Mouse (Mus musculus): ENCODE measurements around the gene Gm4881.

Gm4881 gene

DNA sequence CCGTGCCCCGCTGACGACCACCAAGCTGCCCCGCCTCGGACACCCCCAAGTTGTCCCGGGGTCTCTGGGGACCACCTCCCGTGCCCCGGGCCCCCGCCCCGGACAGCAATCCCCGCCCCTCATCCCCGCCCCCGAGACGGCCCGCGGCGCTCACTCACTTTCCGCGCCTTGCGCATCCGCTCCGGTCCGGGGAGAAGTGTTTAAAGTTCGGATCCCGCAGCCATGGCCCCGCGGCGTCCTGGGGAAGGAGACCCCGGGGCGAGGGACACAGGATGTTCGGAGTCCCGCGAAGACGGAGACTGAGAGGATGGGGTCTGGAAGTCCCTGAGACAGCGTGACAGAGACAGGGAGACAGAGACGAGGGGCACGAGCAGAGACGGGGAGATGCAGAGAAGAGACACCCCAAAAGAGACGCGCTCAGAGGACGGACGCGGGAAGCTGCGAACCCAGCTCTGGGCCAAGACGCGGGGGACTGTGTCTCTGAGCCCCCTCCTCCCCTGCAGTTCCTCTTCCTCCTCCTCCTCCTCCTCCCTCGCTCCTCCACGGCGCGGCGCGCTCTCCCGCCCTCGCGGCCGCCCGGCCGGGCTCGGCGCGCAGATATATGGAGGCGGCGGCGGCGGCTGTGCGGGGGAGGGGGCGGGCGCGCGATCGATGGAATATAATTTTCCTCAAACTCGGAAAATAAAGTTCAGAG is at the start of gene Gm4881:
Gene Gm4881, minus strand, starts transcription at position 238 of the 694 bp plus-strand sequence.
- DNase-seq: no peak

DNA sequence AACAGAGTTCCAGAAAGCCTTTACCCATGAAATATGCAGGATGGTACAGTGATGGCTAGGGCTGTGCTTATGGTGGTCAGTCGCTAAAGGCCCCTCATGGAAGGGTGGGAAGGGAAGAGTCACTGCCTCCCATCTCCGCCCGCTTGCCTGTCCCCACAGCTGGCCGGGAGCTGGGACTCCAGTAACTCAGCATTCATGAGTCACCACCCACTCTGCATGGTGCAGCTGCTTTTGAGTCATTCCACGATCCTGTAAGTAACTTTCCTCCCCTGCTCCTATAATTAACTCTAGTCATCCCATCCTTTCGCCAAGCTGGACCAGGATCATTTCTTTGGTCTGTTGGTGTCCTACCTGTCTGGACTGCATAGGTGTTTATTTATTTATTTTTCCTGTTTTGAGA is 48.8 kb upstream of the Gm4881 start:
- no peak for DNase-seq

DNA sequence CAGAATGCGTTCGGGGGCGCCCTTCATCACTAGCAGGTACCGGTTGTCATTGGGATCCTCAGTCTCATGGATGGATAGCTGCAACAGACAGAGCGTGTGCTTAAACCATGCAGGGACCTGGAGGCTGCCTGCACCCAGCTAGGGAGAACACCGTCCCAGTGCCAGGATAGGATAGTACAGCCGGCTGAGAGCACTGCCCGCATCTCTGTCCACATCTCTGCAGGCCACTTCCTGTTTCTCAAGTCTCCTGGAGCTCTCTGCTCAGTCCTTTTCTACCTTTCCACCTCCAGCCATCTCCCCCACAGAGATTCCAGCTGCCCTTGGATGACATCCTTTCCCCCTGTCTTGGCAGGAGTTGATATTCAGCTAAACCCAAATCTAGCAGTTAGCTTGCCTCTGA is 46.2 kb upstream of the Gm4881 start:
- no peak for DNase-seq

DNA sequence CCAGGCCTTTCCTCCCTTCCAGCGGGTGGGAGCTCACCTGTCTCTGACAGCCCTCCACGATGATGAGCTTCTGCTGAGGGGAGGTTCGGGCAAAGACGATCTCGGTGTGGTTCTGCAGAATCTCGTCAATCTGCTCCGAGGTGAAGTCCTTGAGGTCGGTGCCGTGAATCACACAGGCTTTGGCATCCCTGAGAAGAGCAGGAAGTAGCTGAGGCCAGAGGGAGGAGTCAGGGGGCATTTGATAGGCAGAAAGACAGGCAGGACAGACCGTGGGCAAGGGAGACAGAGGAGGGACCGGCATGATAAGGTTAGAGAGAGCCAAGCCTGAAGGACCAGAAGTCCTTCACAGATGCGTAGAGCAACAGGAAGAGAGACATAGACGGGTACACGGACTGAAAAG is 43.6 kb upstream of the Gm4881 start:
- no peak for DNase-seq

DNA sequence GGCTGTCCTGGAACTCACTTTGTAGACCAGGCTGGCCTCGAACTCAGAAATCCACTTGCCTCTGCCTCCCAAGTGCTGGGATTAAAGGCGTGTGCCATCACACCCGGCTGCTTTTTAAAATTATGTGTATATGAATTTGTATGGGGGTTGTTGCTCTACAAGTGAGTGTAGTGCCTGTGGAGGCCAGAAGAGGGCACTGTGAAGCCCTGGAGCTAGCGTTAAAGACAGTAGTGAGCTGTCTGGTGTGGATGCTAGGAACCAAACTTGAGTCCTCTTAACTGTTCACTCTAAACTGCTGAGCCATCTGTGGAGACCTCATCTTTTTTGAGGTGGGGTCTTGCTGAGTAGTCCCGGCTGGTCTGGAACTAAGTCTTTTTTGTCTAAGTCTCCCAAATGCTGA is 41.5 kb upstream of the Gm4881 start:
- no peak for DNase-seq

DNA sequence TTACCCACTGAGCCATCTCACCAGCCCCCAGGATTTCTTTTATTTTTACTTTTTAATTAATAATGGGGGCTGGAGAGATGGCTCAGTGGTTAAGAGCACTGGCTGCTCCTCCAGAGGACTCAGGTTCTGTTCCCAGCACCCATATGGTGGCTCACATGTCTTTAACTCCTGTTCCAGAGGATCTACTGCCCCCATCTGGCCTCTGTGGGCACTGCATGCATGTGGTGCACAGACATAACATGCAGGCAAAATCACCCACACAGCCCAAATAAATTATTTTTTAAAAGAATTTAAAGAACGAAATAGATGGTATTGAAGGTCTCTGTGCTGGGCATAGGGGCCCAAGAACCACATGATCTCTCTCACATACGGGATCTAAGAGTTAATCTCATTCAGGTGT is 40.0 kb upstream of the Gm4881 start:
- DNase-seq: no peak

DNA sequence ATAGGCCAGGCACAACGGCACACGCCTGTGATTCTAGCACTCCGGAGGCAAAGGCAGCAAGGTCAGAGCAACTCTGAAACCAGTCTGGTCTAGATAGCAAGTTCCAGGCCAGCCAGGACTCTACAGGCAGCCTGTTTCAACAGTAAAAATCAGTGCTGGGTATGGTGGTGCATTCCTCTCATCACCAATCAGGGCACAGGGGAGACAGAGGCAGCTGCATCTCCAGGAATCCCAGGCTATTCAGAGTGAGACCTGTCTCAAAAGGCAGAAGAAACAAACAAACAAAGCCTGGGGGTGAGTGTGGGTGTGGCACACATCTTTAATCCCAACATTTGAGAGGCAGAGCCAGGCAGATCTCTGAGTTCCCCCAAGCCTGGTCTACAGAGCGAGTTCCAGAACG is 39.1 kb upstream of the Gm4881 start:
- no peak for DNase-seq

DNA sequence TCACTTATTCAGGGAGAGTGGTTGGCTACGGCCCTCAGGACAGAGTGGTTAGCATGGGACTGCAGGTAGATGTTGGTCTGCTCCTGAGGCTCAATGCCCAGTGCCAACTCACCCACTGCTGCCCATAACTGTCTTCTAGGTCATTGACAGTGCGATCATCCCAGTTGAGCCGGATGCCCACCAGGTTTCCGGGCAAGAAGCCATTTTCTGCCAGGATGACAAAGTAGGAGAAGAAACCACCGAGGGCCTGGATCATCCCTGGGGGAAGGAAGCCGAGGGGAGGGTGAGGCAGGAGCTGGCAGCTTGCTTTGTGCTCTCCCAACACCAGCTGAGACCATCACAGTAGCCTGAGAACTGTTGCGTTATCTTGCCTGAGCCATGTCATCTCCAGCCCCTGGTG is 36.1 kb upstream of the Gm4881 start:
- no peak for DNase-seq

DNA sequence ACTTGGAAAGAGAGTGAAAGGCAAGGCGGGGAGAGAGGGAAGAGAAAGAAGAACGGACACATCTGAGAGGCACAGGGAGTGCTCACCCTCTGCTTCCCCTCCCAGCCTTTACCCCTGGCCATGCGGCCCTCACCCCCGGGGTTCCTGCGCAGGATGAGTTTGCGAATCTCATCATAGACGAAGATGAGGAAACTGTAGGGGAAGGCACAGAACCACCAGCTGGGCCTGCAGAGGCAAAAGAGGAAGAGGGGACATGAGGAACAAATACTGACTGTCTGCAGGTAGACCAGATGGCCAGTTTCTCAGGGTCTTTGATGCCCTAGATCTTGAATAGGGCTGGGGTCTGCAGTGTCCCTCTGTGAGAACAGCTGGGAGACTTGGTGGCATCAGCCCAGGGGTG is 34.5 kb upstream of the Gm4881 start:
- DNase-seq: no peak

DNA sequence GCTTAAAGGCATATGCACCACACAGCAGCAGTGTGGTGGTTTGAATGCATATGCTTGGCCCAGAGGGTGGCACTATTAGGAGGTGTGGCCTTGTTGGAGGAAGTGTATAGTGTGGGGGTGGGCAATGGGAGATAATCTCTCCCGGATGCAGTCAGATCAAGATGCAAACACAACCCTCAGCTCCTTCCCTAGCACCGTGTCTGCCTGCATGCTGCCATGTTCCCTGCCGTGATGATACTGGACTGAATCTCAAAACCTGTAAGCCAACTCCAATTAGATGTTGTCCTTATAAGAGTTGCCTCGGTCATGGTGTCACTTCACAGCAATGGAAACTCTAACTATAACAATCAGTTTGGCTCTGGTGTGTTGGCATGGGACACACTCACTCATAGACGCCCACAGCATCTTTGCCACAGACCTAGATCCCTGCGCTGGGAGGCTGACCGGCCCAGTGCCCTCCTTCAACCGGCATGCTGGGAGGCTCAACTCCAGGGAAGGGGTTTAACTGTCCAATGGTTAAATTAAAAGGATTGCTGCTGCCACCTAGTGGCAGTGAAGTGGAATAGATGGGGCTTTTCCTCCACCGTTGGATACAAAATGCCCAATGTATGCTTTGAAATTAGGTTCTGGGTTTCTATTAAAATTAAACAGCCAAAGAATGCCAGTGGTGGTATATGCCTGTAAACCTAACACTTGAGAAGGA is 30.8 kb upstream of the Gm4881 start:
- DNase-seq: peak; percentile 36

DNA sequence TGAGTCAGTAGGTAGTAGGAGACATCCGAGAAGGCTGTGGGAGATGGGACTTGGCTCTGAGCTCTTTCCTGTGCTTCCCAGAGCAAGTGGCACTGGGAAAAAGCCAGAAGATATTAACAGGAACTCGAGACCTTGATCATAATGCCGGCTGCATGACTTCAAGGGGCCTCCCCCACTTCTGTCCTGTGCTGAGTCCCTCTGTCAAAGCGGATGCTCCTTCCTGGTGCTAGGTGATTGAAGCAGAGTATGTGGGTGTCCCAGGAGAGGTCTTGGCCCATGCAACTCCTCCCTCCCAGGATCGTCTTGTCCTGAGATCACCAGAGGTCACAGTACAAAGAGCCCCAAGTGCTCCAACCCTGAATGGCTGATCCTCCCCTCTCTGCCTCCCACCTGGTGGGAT is 29.6 kb upstream of the Gm4881 start:
- DNase-seq: no peak

DNA sequence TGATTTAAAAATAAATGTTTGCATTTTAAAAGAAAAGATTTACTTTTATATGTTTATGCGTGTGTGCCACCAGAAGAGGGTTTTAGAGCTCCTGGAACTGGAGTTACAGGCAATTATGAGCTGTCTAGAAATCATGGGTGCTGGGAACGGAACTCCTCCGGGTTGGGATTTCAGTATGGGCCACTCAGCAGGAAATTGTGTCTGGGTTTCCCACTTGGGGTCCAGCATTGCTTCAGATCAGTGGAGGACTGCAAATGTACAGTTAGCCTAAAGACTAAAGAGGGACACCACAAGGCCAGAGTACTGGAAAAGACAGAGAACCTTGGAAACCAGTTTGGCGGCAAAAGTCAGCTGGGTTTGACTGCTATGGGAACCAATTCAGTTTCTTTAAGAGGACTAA is 28.9 kb upstream of the Gm4881 start:
- DNase-seq: no peak

DNA sequence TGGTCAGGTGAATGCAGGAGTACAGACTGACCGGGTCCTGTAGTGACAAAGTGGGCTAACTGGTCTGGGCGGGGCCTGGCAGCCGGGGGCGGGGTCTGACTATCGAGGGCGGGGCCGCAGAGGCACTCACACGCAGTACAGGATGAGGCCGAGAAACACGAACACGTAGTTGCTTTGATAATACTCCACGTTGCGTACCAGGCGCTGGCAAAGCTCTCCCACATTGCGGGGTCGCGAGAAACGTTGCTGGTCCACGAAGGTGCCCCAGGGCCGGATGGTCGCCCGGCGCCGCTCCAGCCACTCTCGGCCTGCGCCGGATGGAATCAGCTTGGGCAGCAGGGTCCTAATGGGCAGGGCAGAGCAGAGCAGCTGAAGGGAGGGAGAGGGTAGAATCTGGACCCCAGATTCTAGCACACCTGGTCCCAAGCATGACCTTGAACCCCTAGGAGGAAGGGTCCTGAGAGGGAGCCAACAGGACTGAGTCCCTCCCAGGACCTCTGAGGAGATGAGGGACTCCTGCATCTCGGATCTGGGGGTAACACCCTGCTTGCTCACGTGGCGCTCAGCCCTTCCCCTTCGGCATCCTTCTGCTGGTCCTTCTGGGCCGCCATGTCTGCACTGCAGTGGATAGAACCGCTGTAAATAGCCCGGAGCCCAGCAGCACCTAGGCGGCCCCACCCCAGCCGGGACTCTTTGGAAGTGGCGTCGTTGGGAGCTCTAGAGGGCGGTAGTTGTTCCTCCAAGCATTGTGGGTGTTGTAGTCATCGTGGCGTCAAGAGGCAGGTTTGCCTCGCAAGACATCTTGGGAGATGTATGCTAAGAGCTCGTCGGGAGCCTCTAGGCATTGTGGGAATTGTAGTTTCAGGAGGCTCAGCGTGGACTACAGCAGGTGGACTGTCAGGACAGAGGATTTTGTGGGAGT is 27.9 kb upstream of the Gm4881 start, which contains the start of gene Rabac1:
Gene Rabac1, minus strand, starts transcription at position 783 of the 922 bp plus-strand sequence.
- peak; percentile 91 for DNase-seq

DNA sequence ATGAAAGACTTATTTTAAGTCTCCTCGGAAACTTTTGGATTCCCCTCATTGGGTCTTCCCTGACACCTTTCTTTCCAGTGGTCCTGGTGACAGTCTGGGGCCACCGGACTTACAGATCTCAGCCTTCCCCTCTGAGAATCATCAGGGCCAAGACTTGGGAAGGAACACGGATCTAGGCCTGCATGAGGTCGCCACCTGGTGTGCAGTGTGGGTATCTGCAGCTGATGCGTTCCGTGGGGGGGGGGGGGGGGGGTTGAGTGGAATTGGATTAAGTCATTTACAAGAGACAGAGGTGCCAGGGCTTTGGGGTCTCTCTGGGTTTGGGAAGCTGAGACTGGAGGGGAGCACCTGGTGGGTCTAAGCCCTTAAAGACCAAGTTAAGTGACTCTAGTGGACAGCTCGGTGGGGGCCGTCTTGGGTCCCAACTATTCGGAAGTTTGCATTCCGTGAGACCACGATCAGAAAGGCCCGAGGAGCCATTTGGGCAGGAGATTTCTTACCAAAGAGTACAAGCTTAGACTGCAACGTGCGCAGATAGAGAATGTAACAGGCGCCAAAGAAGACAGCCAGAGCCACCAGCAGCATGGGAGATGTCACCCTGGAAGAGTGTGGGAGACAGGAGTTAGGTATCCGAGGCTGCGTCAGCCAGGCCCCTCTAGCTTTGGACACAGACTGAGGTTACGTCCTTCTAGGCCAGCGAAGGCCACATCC is 27.1 kb upstream of the Gm4881 start:
- peak; percentile 46 for DNase-seq

DNA sequence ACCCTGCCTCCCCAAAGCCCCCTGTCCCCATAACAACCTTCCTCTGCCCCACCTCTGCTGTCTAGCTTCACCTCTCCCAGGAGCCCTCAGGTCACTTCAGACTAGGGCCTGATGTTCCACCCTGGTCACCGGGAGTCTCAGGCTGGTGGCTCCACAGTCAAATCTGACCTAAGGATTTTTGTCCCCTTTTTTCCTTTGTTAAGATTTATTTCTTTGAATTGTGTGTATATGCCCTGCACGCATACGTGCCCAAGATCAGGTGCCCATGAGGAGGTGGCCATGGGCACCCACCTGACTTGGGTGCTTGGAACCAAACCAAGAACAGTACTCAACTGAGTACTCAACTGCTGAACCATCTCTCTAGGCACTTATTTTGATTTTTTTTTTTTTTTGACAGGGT is 26.0 kb upstream of the Gm4881 start:
- DNase-seq: no peak

DNA sequence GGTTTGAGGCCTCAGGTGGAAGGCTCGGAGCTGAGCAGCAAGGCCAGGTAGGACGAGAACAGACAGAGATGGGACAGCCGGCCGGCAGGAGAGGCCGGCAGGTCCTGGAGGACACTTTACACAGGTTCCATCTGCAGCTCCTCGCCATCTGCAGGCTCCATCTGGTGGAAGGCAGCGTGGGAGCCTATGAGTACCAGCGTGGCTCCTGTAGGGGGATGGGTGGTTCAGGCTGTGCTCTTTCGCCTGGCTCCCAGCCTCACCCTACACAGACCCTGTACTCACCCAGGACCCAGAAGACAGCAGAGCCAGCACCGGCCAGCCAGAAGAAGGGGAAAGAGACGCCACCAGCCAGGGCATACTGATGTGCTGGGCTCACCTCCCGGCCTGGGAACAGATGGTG is 25.5 kb upstream of the Gm4881 start:
- no peak for DNase-seq

DNA sequence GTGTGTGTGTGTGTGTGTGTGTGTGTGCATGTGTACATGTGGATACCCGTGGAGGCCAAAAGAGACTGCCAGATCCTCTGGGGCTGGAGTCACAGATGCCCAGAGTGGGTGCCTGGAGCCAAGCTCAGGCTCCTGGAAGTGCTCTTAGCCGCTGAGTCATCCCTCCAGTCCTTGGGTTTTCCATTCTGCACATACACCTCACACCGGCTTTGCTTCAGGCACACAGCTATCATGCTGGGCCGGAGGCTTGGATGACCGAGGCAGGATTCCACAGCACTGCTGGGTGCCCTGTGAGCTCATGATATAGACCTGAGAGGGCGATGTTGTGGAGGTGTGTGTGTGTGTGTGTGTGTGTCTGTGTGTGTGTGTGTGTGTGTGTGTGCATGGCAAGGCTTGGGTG is 24.2 kb upstream of the Gm4881 start:
- no peak for DNase-seq

DNA sequence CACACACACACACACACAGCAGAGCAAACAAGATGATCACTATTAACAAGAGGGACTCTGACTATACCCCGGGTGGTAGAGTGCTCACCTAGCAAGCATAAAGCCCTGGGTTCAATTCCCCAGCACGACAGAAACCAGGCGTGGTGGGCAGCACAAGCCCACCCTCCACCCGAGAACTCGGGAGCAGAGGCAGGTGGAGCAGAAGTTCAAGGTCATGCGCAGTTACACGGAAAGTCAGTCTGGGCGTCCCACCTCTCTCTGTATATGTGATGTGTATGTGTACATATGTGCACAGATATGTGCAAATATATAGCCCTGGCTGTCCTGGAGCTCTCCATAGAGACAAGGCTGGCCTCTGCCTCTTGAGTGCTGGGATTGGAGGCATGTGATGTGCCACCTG is 23.7 kb upstream of the Gm4881 start:
- no peak for DNase-seq

DNA sequence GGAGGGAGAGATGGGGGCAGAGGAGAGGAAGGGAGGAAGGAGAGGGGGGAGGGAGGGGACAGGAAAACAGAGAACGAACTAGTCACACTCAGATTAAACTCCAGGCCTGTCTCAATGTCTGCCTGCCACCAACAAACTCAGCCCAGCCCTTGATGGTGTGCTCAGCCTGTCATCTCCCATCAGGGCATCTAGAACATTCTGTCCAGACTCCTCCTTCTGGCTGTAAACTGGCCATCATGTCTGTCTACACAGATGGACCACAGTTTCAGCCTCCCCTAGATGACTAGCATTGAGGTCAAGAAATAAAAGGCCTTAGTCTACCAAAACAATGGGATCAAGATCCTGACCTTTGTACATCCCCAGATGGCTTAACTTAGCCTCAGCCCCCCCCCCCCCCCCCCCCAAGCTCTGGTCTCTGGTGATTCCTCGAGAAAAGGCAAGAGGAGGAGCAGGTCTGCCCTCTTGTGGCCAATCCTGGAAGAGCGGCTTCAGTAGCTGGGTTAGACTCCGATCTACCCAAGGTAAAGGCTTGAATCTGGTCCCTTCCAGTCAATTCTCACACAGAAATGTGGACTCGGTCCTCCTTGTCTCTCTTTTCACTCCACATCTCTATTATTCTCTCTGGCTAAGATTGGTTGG is 20.7 kb upstream of the Gm4881 start:
- DNase-seq: peak; percentile 87

DNA sequence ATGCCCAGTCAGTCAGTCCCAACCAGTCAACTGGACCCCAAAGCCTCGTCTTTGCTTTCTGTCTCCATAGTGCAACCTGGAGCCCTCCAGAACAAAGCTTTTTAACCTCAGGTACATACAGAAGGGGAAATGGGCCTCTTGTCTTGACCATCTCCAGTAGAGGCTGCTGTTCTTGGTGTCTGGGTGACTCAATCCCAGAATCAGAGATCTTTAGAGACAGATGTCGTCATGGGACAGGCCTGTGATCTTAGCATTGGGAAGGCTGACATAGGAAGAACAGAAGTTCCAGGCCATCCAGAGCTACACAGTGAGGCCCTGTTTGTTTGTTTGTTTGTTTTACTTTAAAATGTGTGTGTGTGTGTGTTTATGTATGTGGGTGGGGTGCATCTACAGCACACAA is 20.0 kb upstream of the Gm4881 start:
- DNase-seq: no peak

DNA sequence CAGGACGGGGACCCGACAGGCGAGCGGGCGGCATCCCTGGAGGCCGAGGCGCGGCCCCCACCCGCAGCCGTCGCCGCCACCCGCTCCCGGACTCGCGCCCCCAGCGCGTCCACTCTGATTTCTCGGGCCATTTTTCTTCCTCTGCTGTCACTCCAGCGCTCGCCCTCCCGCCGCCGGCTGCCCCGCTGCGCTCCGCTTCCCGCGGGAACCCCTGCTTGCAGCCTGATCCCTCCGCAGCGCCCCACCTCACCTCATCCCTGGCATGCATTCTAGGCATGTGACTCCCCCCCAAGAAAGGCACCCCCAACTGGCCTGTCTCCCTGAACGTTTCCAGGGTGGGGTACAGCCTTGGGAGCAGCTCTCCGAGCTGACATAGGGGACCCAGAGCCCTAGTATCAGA is 10.9 kb upstream of the Gm4881 start:
- no peak for DNase-seq

DNA sequence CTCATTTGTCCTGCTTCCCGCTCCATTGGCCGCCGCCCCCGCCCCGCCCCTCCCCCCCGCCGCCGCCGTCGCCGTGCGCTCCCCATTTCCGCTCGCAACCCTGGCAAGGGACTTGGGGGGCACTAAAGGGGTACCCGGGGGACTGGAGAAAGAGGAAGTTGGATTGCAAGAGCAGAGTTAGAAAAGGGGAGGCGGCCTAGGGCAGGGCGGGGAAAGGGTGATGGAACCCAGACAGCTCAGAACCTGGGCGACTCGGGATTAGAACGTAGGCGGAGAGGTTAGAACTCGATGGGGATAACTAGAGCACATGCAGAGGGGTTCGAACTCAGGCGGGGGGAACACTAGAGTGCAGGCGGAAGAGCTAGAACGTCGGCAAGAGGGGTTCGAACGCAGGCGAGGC is 10.2 kb upstream of the Gm4881 start:
- no peak for DNase-seq

DNA sequence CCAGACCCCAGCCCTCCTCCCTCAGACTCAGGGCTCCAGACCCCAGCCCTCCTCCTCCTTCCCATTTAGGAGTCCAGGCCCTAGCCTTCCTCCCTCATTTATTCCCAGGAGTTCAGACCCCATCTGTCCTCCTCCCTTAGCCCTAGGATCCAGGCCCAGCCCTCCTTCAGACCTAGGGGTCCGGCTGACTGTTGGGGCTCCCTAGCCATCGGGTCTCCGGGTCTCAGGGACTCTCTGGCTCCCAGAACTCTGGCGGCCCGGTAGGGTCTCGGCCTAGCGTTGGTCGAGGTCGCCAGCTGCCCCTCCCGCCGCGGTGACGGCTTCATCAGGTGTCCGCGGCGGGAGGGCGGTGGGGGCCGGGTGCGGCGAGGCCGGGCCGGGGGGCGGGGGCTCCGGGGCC is 9.7 kb upstream of the Gm4881 start:
- DNase-seq: no peak
